Mouse (Mus musculus) liver, adult 2 months (tissue): Measurements from ENCODE around the gene Mmp28.

Experiments used
- CTCF ChIP-seq: fragments of 200-500 bp; IDR thresholded peaks from 2 replicates; pipeline ENCODE4 v1.5.1; 2011; ENCODE audit warnings: low read depth, low read length, control low read depth
- POLR2A ChIP-seq: fragments of 200-500 bp; IDR thresholded peaks from 2 replicates; pipeline ENCODE4 v1.6.1; 2011; ENCODE audit warnings: low read length, control low read depth; ENCODE audit not compliant: insufficient read depth; ENCODE audit errors: extremely low read depth

DNA sequence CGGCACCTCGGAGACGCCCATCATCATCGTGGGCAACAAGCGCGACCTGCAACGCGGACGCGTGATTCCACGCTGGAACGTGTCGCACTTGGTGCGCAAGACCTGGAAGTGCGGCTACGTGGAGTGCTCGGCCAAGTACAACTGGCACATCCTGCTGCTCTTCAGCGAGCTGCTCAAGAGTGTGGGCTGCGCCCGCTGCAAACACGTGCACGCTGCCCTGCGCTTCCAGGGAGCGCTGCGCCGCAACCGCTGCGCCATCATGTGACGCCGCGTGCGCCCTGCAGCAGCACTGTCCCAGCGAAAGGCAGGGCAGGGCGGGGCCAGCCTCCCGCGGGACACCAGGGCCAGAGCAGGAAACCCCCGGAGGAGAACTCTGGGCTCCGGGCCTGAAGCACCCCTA is 44.3 kb downstream of the Mmp28 start:
- TF ChIP-seq CTCF, result peak; percentile 28; the same call in 1 of the 2 replicates
- TF ChIP-seq POLR2A, result no peak
